Mouse (Mus musculus): ENCODE results near the gene Cfap298.

DNA sequence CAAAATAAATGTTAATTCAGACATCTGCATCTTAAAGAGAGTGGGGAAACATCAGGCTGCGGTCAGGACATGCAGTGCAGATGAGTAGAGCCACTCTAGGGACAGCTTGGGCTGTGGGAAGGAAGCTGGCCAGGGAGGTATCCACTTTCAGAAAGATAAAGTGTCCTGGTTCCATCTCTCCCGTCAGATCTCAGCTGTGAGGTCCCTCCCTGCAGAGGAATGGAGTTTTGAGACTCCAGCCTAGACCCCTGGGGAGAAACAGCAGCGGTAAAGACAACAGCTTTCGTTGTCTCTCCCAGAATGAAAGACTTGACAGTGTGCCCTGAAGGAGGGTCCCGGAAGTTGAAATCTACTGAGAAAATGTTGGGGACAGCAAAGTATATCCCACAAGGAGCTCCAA lies 31.6 kb downstream of the Cfap298 start:
- TF ChIP-seq CTCF (IDR thresholded peaks at IDR 0.05; ENCODE audit: low read depth, low read length): no peak
- TF ChIP-seq POLR2A (IDR thresholded peaks at IDR 0.05; ENCODE audit: insufficient read depth, low read length): no peak

Data from ES-Bruce4 (cell line).